Mouse (Mus musculus) retina, postnatal 7 days (tissue): ENCODE results near the gene Cldn3.
"Not testable (repeated sequence)": the region's sequence is repeated elsewhere in the genome, so short reads cannot be mapped to it uniquely, and the experiment has no call there.

Experiments used
- DNase-seq: peaks from one replicate; pipeline ENCODE4 v3.0.0-alpha.2; 2012; ENCODE audit warnings: low read depth, low spot score

Gene Cldn3

GRCm38 (mm10) chr5:134985633-134986297, at the start of gene Cldn3:
TSS of gene Cldn3 (plus strand) at chr5:134986214.
- DNase-seq = no peak

- no peak for DNase-seq
These were observed 49.3 kb upstream of the Cldn3 start for GRCm38 (mm10) chr5:134936626-134937185.

GRCm38 (mm10) chr5:134939069-134939468, 46.9 kb upstream of the Cldn3 start:
- no peak for DNase-seq

- not testable (repeated sequence) for DNase-seq
These were observed 46.5 kb upstream of the Cldn3 start for GRCm38 (mm10) chr5:134939554-134939953.

- no peak for DNase-seq
These were observed 44.4 kb upstream of the Cldn3 start for GRCm38 (mm10) chr5:134941472-134942209.

- DNase-seq = no peak
These were observed 43.3 kb upstream of the Cldn3 start for GRCm38 (mm10) chr5:134942740-134943139.

- no peak for DNase-seq
These were observed 41.8 kb upstream of the Cldn3 start for GRCm38 (mm10) chr5:134944179-134944578.

- DNase-seq = no peak
These were observed 40.6 kb upstream of the Cldn3 start for GRCm38 (mm10) chr5:134945266-134945959.

- DNase-seq = no peak
These were observed 39.8 kb upstream of the Cldn3 start for GRCm38 (mm10) chr5:134946063-134946856.

- no peak for DNase-seq
These were observed 39.2 kb upstream of the Cldn3 start, which contains the start of gene Cldn4 for GRCm38 (mm10) chr5:134946857-134947255. TSS of gene Cldn4 (minus strand) at chr5:134946934.

- no peak for DNase-seq
These were observed 38.5 kb upstream of the Cldn3 start for GRCm38 (mm10) chr5:134947420-134948084.

- DNase-seq = no peak
These were observed 38.0 kb upstream of the Cldn3 start for GRCm38 (mm10) chr5:134948085-134948439.

- no peak for DNase-seq
These were observed 34.7 kb upstream of the Cldn3 start for GRCm38 (mm10) chr5:134951053-134951884.

GRCm38 (mm10) chr5:134955491-134955890, 30.5 kb upstream of the Cldn3 start:
- no peak for DNase-seq

GRCm38 (mm10) chr5:134959114-134959513, 26.9 kb upstream of the Cldn3 start:
- no peak for DNase-seq

- no peak for DNase-seq
These were observed 25.6 kb upstream of the Cldn3 start for GRCm38 (mm10) chr5:134960430-134960829.

GRCm38 (mm10) chr5:134961519-134961918, 24.5 kb upstream of the Cldn3 start:
- DNase-seq = no peak

- DNase-seq = no peak
These were observed 22.5 kb upstream of the Cldn3 start for GRCm38 (mm10) chr5:134963546-134963945.

GRCm38 (mm10) chr5:134964655-134965054, 21.4 kb upstream of the Cldn3 start:
- DNase-seq = not testable (repeated sequence)

GRCm38 (mm10) chr5:134965473-134965851, 20.6 kb upstream of the Cldn3 start:
- DNase-seq = peak; percentile 70
